Mouse (Mus musculus) yolk sac, embryonic 10.5 days (tissue): ENCODE results near the gene Stk32c.

Experiments
- DNase-seq: peaks from one replicate; pipeline ENCODE4 v3.0.0-alpha.2; 2017; ENCODE audit warnings: low spot score

The Stk32c gene

GRCm38 (mm10) chr7:139093124-139093523, 120.0 kb downstream of the Stk32c start:
- no peak for DNase-seq

GRCm38 (mm10) chr7:139092676-139093075, 120.4 kb downstream of the Stk32c start:
- no peak for DNase-seq

GRCm38 (mm10) chr7:139091681-139092080, 121.4 kb downstream of the Stk32c start:
- DNase-seq = no peak

- DNase-seq = no peak
Measured at GRCm38 (mm10) chr7:139089892-139090874, 122.9 kb downstream of the Stk32c start.

- no peak for DNase-seq
Measured at GRCm38 (mm10) chr7:139087801-139088200, 125.3 kb downstream of the Stk32c start.

- DNase-seq = peak; percentile 42
Measured at GRCm38 (mm10) chr7:139086195-139087158, 126.6 kb downstream of the Stk32c start.

GRCm38 (mm10) chr7:139085629-139086194, 127.4 kb downstream of the Stk32c start, which contains the start of gene Dpysl4:
Dpysl4 (plus strand) TSS chr7:139086001.
- DNase-seq = peak; percentile 52

- DNase-seq = no peak
Measured at GRCm38 (mm10) chr7:139084316-139084715, 128.8 kb downstream of the Stk32c start.

GRCm38 (mm10) chr7:139082281-139082680, 130.8 kb downstream of the Stk32c start:
- DNase-seq = no peak

- DNase-seq = no peak
Measured at GRCm38 (mm10) chr7:139081158-139081557, 131.9 kb downstream of the Stk32c start.

- DNase-seq = no peak
Measured at GRCm38 (mm10) chr7:139080714-139081113, 132.4 kb downstream of the Stk32c start.

GRCm38 (mm10) chr7:139079141-139079540, 134.0 kb downstream of the Stk32c start:
- DNase-seq = no peak

GRCm38 (mm10) chr7:139078181-139078580, 134.9 kb downstream of the Stk32c start:
- no peak for DNase-seq

- DNase-seq = no peak
Measured at GRCm38 (mm10) chr7:139077283-139077682, 135.8 kb downstream of the Stk32c start.

GRCm38 (mm10) chr7:139075054-139075794, 137.9 kb downstream of the Stk32c start:
- DNase-seq = no peak

GRCm38 (mm10) chr7:139074189-139074588, 138.9 kb downstream of the Stk32c start:
- DNase-seq = no peak

GRCm38 (mm10) chr7:139068182-139068623, 144.9 kb downstream of the Stk32c start:
- peak; percentile 43 for DNase-seq

GRCm38 (mm10) chr7:139063406-139063805, 149.7 kb downstream of the Stk32c start:
- DNase-seq = no peak
